In the genomic region with DNA sequence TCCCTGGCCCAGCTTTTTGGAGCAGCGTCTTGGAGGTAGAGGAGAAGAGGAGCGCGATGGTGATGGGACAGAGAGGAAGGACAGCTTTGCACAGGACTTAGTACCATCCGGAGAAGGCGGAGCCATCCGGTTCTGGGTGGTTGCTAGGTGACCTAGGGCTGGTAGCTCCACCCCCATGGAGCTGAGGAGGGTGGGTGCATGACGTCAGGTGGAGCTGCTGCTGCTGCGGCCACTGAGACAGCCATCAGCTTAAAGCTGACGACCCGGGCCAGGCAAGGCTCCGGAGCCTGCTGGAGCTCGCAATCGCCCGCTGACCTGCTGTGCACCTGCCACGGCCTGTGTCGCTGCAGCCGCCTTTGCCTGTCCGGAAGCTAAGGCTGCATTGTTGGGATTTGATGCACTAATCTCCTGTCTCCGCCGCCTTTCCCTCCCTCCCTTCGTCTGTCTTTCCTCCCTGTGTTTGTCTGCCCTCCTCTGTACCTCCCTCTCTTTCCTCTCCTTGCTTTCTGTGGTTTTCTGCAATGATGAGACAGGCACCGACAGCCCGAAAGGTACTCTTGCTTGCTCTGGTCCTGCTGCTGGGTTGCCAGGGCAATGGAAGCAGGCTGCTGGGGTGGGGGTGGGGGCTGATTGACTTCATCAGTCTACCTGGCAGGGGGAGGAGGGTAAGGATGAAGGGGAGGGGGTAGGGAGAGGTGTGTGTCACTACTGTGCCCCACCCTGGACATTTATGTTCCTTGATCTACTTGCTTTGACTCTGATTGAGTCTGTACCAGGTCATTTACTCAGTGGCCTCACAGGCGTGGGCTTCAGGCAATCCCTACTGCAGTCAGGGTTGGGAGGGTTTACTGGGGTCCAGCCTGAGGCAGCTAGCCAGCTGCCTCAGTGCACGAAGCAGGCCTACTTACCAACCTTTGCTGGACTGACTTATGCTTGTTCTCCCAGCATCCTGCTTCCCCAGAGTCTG, we compare ENCODE assay signal across 8 mouse cellular contexts. TPM values are rescaled to one million over a fixed set of nuclear protein-coding genes. Genes with fewer than 3 reads are reported as not detected.
DNase-seq lines count a peak whose midpoint lies in the region; ATAC-seq lines count a peak whose summit lies in the region.

No protein-coding gene starts in this region.

- H3K4me2 ChIP-seq in embryonic facial prominence, embryonic 11.5 days (ENCODE audit: low read depth, low read length) = peak overlapping the region; percentile 66
- H3K4me2 ChIP-seq in heart, embryonic 12.5 days = peak overlapping the region; percentile 62
- H3K4me2 ChIP-seq in midbrain, embryonic 11.5 days = peak overlapping the region; percentile 53
- peak overlapping the region; percentile 37 for H3K4me2 ChIP-seq in stomach, embryonic 14.5 days (replicated peaks; ENCODE audit: low read depth, low read length)

- no peaks in the 10 kb centered on the region for H3K27me3 ChIP-seq in embryonic facial prominence, embryonic 11.5 days (ENCODE audit: control insufficient read depth, insufficient read depth, low read length)
- no peaks in the 10 kb centered on the region for H3K27me3 ChIP-seq in heart, embryonic 12.5 days (replicated peaks)
- no peaks in the 10 kb centered on the region for H3K27me3 ChIP-seq in midbrain, embryonic 11.5 days (ENCODE audit: control insufficient read depth, insufficient read depth, low read length)
- H3K27me3 ChIP-seq in stomach, embryonic 14.5 days (ENCODE audit: control insufficient read depth, insufficient read depth, low read length) = no peaks in the 10 kb centered on the region

- H3K9me3 ChIP-seq in embryonic facial prominence, embryonic 11.5 days (replicated peaks; ENCODE audit: control insufficient read depth, low read length) = no peaks in the 10 kb centered on the region
- no peaks in the 10 kb centered on the region for H3K9me3 ChIP-seq in heart, embryonic 12.5 days (replicated peaks)
- no peaks in the 10 kb centered on the region for H3K9me3 ChIP-seq in midbrain, embryonic 11.5 days (ENCODE audit: control insufficient read depth, low read length)
- no peaks in the 10 kb centered on the region for H3K9me3 ChIP-seq in stomach, embryonic 14.5 days (ENCODE audit: control insufficient read depth, low read depth, low read length)

- H3K36me3 ChIP-seq in embryonic facial prominence, embryonic 11.5 days (replicated peaks; ENCODE audit: control insufficient read depth, insufficient read depth, low read depth, low read length) = peaks cover 7% of the 10 kb centered on the region
- peaks cover 67% of the 10 kb centered on the region for H3K36me3 ChIP-seq in heart, embryonic 12.5 days
- H3K36me3 ChIP-seq in midbrain, embryonic 11.5 days (ENCODE audit: control insufficient read depth, insufficient read depth, low read length) = peaks cover 15% of the 10 kb centered on the region
- peaks cover 34% of the 10 kb centered on the region for H3K36me3 ChIP-seq in stomach, embryonic 14.5 days (ENCODE audit: control insufficient read depth, insufficient read depth, low read length)

- ATAC-seq in embryonic facial prominence, embryonic 11.5 days (replicated peaks; ENCODE audit: insufficient number of reproducible peaks, low FRiP score, low TSS enrichment, low read depth) = peak; percentile 83
- ATAC-seq in heart, embryonic 12.5 days (ENCODE audit: insufficient number of reproducible peaks, low FRiP score) = peak; percentile 78
- peak; percentile 95 for ATAC-seq in midbrain, embryonic 11.5 days (ENCODE audit: low FRiP score)
- peak; percentile 68 for ATAC-seq in stomach, embryonic 14.5 days (ENCODE audit: insufficient number of reproducible peaks, insufficient read depth, low FRiP score, low read depth)

- peak overlapping the region; percentile 75 for H3K27ac ChIP-seq in embryonic facial prominence, embryonic 11.5 days (replicated peaks; ENCODE audit: low read depth, low read length)
- H3K27ac ChIP-seq in heart, embryonic 12.5 days (ENCODE audit: poor library complexity, severe bottlenecking) = no peak overlapping the region
- H3K27ac ChIP-seq in midbrain, embryonic 11.5 days (ENCODE audit: low read depth, low read length) = peak overlapping the region; percentile 74
- H3K27ac ChIP-seq in stomach, embryonic 14.5 days (ENCODE audit: low read length) = no peak overlapping the region

- intact Hi-C loops in left cerebral cortex, postnatal 4 days (cut with DNase I) = no loop called here

- peak; percentile 74 to 78 for DNase-seq in adrenal gland, adult (ENCODE audit: inconsistent age in 2 of 2, low spot score in 1 of 2)
- DNase-seq in adrenal gland, adult 8-10 months = no peak
- peak; percentile 83 for DNase-seq in embryonic facial prominence, embryonic 11.5 days (ENCODE audit: low spot score)
- DNase-seq in kidney, adult 8-10 months = peak; percentile 24
- peak; percentile 89 for DNase-seq in left cerebral cortex, postnatal 4 days
- DNase-seq in midbrain, embryonic 11.5 days (ENCODE audit: low spot score, missing footprints) = peak; percentile 97

- WGBS in embryonic facial prominence, embryonic 11.5 days = 7% methylated on average over 25 of the region's 25 CpGs
- WGBS in heart, embryonic 12.5 days = 13% methylated on average over 25 of the region's 25 CpGs
- WGBS in midbrain, embryonic 11.5 days = 6% methylated on average over 25 of the region's 25 CpGs
- WGBS in stomach, embryonic 14.5 days = 13% methylated on average over 25 of the region's 25 CpGs

- peak overlapping the region; percentile 48 for H3K9ac ChIP-seq in embryonic facial prominence, embryonic 11.5 days (replicated peaks; ENCODE audit: low read length)
- peak overlapping the region; percentile 51 for H3K9ac ChIP-seq in heart, embryonic 12.5 days
- peak overlapping the region; percentile 72 for H3K9ac ChIP-seq in midbrain, embryonic 11.5 days (ENCODE audit: low read length)
- no peak overlapping the region for H3K9ac ChIP-seq in stomach, embryonic 14.5 days (replicated peaks; ENCODE audit: low read depth, low read length)

- H3K4me1 ChIP-seq in embryonic facial prominence, embryonic 11.5 days (ENCODE audit: control insufficient read depth, insufficient read depth, low read length) = peaks cover 6% of the 10 kb centered on the region; the same call in 1 of the 2 replicates
- H3K4me1 ChIP-seq in heart, embryonic 12.5 days (replicated peaks) = peaks cover 22% of the 10 kb centered on the region
- H3K4me1 ChIP-seq in midbrain, embryonic 11.5 days (ENCODE audit: control insufficient read depth, insufficient read depth, low read length) = peaks cover 18% of the 10 kb centered on the region
- H3K4me1 ChIP-seq in stomach, embryonic 14.5 days (ENCODE audit: control insufficient read depth, insufficient read depth, low read length) = peaks cover 10% of the 10 kb centered on the region; the same call in 1 of the 2 replicates

- peak overlapping the region; percentile 31 for H3K4me3 ChIP-seq in embryonic facial prominence, embryonic 11.5 days (ENCODE audit: low read depth, low read length)
- H3K4me3 ChIP-seq in heart, embryonic 12.5 days = peak overlapping the region; percentile 20
- H3K4me3 ChIP-seq in midbrain, embryonic 11.5 days (ENCODE audit: low read depth, low read length) = peak overlapping the region; percentile 41
- no peak overlapping the region; the same call in 1 of the 2 replicates for H3K4me3 ChIP-seq in stomach, embryonic 14.5 days (ENCODE audit: low read depth, low read length)

RNA-seq across cellular contexts. Expression of a gene that starts 20.5 kb away (rescaled TPM):
- 100 to 1,000 TPM; 145 to 192 (median 162) TPM for total RNA-seq in adrenal gland, adult 8-10 months (2022)
- polyA plus RNA-seq in embryonic facial prominence, embryonic 11.5 days (2014; fragmentation: Nextera tagmentation; extraction: Ambion mirVana) = 67.0 and 73.5 TPM in 2 replicates
- 86.9 and 89.0 TPM in 2 replicates for polyA plus RNA-seq in heart, embryonic 12.5 days (2016; fragmentation: Nextera tagmentation; extraction: Ambion mirVana)
- 100 to 1,000 TPM; 319 to 327 TPM for total RNA-seq in left cerebral cortex, postnatal 4 days (2021)
- polyA plus RNA-seq in midbrain, embryonic 11.5 days (2014; fragmentation: Nextera tagmentation; extraction: Ambion mirVana) = 80.2 and 81.7 TPM in 2 replicates
- 70.4 and 73.9 TPM in 2 replicates for polyA plus RNA-seq in stomach, embryonic 14.5 days (2014; fragmentation: Nextera tagmentation; extraction: Ambion mirVana)

RNA-seq across cellular contexts. Expression of a gene that starts 30.0 kb away (rescaled TPM):
- total RNA-seq in adrenal gland, adult 8-10 months (2022) = 1 to 10 TPM; 1.2 to 2.6 (median 1.9) TPM
- polyA plus RNA-seq in embryonic facial prominence, embryonic 11.5 days (2014; fragmentation: Nextera tagmentation; extraction: Ambion mirVana) = 0.97 and 1.4 TPM in 2 replicates
- polyA plus RNA-seq in heart, embryonic 12.5 days (2016; fragmentation: Nextera tagmentation; extraction: Ambion mirVana) = 0.17 and 0.39 TPM in 2 replicates
- total RNA-seq in left cerebral cortex, postnatal 4 days (2021) = 10 to 100 TPM; 13.3 to 16.9 TPM
- 1.7 TPM in 2 replicates for polyA plus RNA-seq in midbrain, embryonic 11.5 days (2014; fragmentation: Nextera tagmentation; extraction: Ambion mirVana)
- polyA plus RNA-seq in stomach, embryonic 14.5 days (2014; fragmentation: Nextera tagmentation; extraction: Ambion mirVana) = 0.77 and 1.2 TPM in 2 replicates

RNA-seq across cellular contexts. Expression of a gene that starts 30.0 kb away (rescaled TPM):
- 1 to 10 TPM; 3.2 to 6.3 (median 5.3) TPM for total RNA-seq in adrenal gland, adult 8-10 months (2022)
- 10.7 and 11.1 TPM in 2 replicates for polyA plus RNA-seq in embryonic facial prominence, embryonic 11.5 days (2014; fragmentation: Nextera tagmentation; extraction: Ambion mirVana)
- polyA plus RNA-seq in heart, embryonic 12.5 days (2016; fragmentation: Nextera tagmentation; extraction: Ambion mirVana) = 4.2 and 6.8 TPM in 2 replicates
- total RNA-seq in left cerebral cortex, postnatal 4 days (2021) = 10 to 100 TPM; 20.1 to 24.3 TPM
- polyA plus RNA-seq in midbrain, embryonic 11.5 days (2014; fragmentation: Nextera tagmentation; extraction: Ambion mirVana) = 11.1 and 13.7 TPM in 2 replicates
- polyA plus RNA-seq in stomach, embryonic 14.5 days (2014; fragmentation: Nextera tagmentation; extraction: Ambion mirVana) = 5.3 and 5.8 TPM in 2 replicates

RNA-seq across cellular contexts. Expression of a gene that starts 33.5 kb away (rescaled TPM):
- under 1 TPM; 0.05 to 0.09 (median 0.08) TPM for total RNA-seq in adrenal gland, adult 8-10 months (2022)
- polyA plus RNA-seq in embryonic facial prominence, embryonic 11.5 days (2014; fragmentation: Nextera tagmentation; extraction: Ambion mirVana) = 1.0 and 1.1 TPM in 2 replicates
- polyA plus RNA-seq in heart, embryonic 12.5 days (2016; fragmentation: Nextera tagmentation; extraction: Ambion mirVana) = 0.27 and 0.52 TPM in 2 replicates
- total RNA-seq in left cerebral cortex, postnatal 4 days (2021) = under 1 TPM; 0.46 to 0.52 TPM
- polyA plus RNA-seq in midbrain, embryonic 11.5 days (2014; fragmentation: Nextera tagmentation; extraction: Ambion mirVana) = 0.52 and 0.68 TPM in 2 replicates
- polyA plus RNA-seq in stomach, embryonic 14.5 days (2014; fragmentation: Nextera tagmentation; extraction: Ambion mirVana) = 0.34 and 0.38 TPM in 2 replicates

RNA-seq across cellular contexts. Expression of a gene that starts 50.9 kb away (rescaled TPM):
- 10 to 100 TPM; 16.4 to 34.0 (median 19.9) TPM for total RNA-seq in adrenal gland, adult 8-10 months (2022)
- polyA plus RNA-seq in embryonic facial prominence, embryonic 11.5 days (2014; fragmentation: Nextera tagmentation; extraction: Ambion mirVana) = 17.7 and 18.3 TPM in 2 replicates
- polyA plus RNA-seq in heart, embryonic 12.5 days (2016; fragmentation: Nextera tagmentation; extraction: Ambion mirVana) = 20.3 and 22.0 TPM in 2 replicates
- total RNA-seq in left cerebral cortex, postnatal 4 days (2021) = 10 to 100 TPM; 12.3 to 15.2 TPM
- polyA plus RNA-seq in midbrain, embryonic 11.5 days (2014; fragmentation: Nextera tagmentation; extraction: Ambion mirVana) = 13.6 and 16.6 TPM in 2 replicates
- 18.8 and 19.2 TPM in 2 replicates for polyA plus RNA-seq in stomach, embryonic 14.5 days (2014; fragmentation: Nextera tagmentation; extraction: Ambion mirVana)

Comparison
In these comparisons a context has a peak if more than half of its experiments do, and no peak if none do; other contexts are left out.
1. H3K27ac ChIP-seq: peak in embryonic facial prominence, embryonic 11.5 days (single experiment) and midbrain, embryonic 11.5 days (single experiment); none in heart, embryonic 12.5 days (single experiment) and stomach, embryonic 14.5 days (single experiment).
2. Peak in every context shown above with its lines, with median percentiles within 50 percentile points of each other: ATAC-seq and H3K4me2 ChIP-seq.